In the genomic region with DNA sequence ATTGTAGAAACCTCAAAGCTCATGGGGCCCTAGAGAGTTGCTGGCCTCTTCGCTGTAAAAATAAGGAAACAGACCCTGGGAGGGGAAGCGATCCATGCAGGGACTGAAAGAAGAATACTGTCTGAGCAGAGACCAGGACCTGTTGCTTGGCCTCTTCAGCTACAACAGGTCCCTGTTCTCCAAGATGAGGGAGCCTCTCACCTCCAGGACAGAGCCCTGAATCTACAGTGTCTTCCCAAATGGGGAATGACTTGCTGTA, we compare ENCODE assay signal across 16 mouse cellular contexts.
DNase-seq lines count a peak whose midpoint lies in the region; ATAC-seq lines count a peak whose summit lies in the region.
"Had no signal": no experiment of that assay in that cellular context is flagged by ENCODE, and none has a peak within 500 bp of the region (broad histone marks: within the 10 kb centered on the region; RNA-seq: fewer than 3 reads in every experiment).

No protein-coding gene starts in this region.

- no peaks in the 10 kb centered on the region for H3K9me3 ChIP-seq in heart, embryonic 16.5 days (replicated peaks; ENCODE audit: control insufficient read depth, low read length)
- H3K9me3 ChIP-seq in neural tube, embryonic 15.5 days (replicated peaks) = no peaks in the 10 kb centered on the region
- no peaks in the 10 kb centered on the region for H3K9me3 ChIP-seq in hindbrain, embryonic 14.5 days (ENCODE audit: control insufficient read depth, low read length)
- no peaks in the 10 kb centered on the region for H3K9me3 ChIP-seq in forebrain, embryonic 13.5 days (replicated peaks)
- H3K9me3 ChIP-seq: forebrain, embryonic 10.5 days; hindbrain, embryonic 10.5 days; intestine, embryonic 15.5 days; liver, embryonic 13.5 days had no signal

- no peak overlapping the region for H3K4me2 ChIP-seq in heart, embryonic 16.5 days (ENCODE audit: low read depth, low read length)
- H3K4me2 ChIP-seq in neural tube, embryonic 15.5 days = no peak overlapping the region
- no peak overlapping the region for H3K4me2 ChIP-seq in hindbrain, embryonic 14.5 days (replicated peaks)
- H3K4me2 ChIP-seq in forebrain, embryonic 13.5 days = no peak overlapping the region
- H3K4me2 ChIP-seq: intestine, embryonic 15.5 days; liver, embryonic 13.5 days had no signal

- DNase-seq in heart, postnatal 25 days (ENCODE audit: low spot score) = no peak
- DNase-seq in neural tube, embryonic 10.5 days (ENCODE audit: extremely low spot score, low spot score) = no peak
- no peak for DNase-seq in hindbrain, embryonic 14.5 days (ENCODE audit: low spot score)
- DNase-seq: cerebellum, adult 9-10 months; liver, embryonic 13.5 days; midbrain, embryonic 14.5 days; right cerebral cortex, postnatal 4 days; thymus, adult 2 months had no signal

- H3K9ac ChIP-seq in heart, embryonic 16.5 days (ENCODE audit: low read length) = no peak overlapping the region
- H3K9ac ChIP-seq in neural tube, embryonic 15.5 days (replicated peaks) = no peak overlapping the region
- H3K9ac ChIP-seq in hindbrain, embryonic 14.5 days = no peak overlapping the region
- no peak overlapping the region for H3K9ac ChIP-seq in forebrain, embryonic 13.5 days
- H3K9ac ChIP-seq: intestine, embryonic 15.5 days; liver, embryonic 13.5 days had no signal

- no peak for ATAC-seq in heart, embryonic 16.5 days (replicated peaks; ENCODE audit: extremely low read depth, insufficient read depth, low FRiP score)
- no peak for ATAC-seq in neural tube, embryonic 15.5 days (ENCODE audit: low FRiP score)
- ATAC-seq in granulocyte monocyte progenitor cell, adult 5-6 weeks (replicated peaks; ENCODE audit: poor library complexity, severe bottlenecking) = peak; percentile 62
- no peak for ATAC-seq in hindbrain, embryonic 14.5 days (ENCODE audit: low FRiP score)
- ATAC-seq in forebrain, embryonic 13.5 days = no peak
- ATAC-seq: intestine, embryonic 15.5 days had no signal

- peaks cover 57% of the 10 kb centered on the region for H3K27me3 ChIP-seq in heart, embryonic 16.5 days (ENCODE audit: control insufficient read depth, insufficient read depth, low read length)
- peaks cover 45% of the 10 kb centered on the region for H3K27me3 ChIP-seq in neural tube, embryonic 15.5 days (replicated peaks)
- peaks cover 78% of the 10 kb centered on the region for H3K27me3 ChIP-seq in hindbrain, embryonic 14.5 days (ENCODE audit: control insufficient read depth, insufficient read depth, low read length)
- H3K27me3 ChIP-seq in forebrain, embryonic 13.5 days = peaks cover 68% of the 10 kb centered on the region

- no peak overlapping the region for H3K4me3 ChIP-seq in heart, embryonic 16.5 days (ENCODE audit: low read length)
- H3K4me3 ChIP-seq in neural tube, embryonic 15.5 days (replicated peaks) = no peak overlapping the region
- no peak overlapping the region for H3K4me3 ChIP-seq in hindbrain, embryonic 14.5 days (replicated peaks; ENCODE audit: low read length)
- H3K4me3 ChIP-seq in forebrain, embryonic 13.5 days = no peak overlapping the region
- H3K4me3 ChIP-seq: forebrain, embryonic 10.5 days; hindbrain, embryonic 10.5 days; intestine, embryonic 15.5 days; left cerebral cortex, adult 2 months; liver, embryonic 13.5 days had no signal

- peak overlapping the region; percentile 68 for H3K27ac ChIP-seq in heart, embryonic 16.5 days (ENCODE audit: low read length)
- 0 out of 2 replicates have a peak overlapping the region, but pooled peaks have one; percentile 28 for H3K27ac ChIP-seq in neural tube, embryonic 15.5 days (replicated peaks)
- no peak overlapping the region for H3K27ac ChIP-seq in hindbrain, embryonic 14.5 days
- H3K27ac ChIP-seq in forebrain, embryonic 13.5 days = no peak overlapping the region
- H3K27ac ChIP-seq: forebrain, embryonic 10.5 days; hindbrain, embryonic 10.5 days; intestine, embryonic 15.5 days; left cerebral cortex, adult 2 months; liver, embryonic 13.5 days had no signal

- intact Hi-C loops in heart, postnatal 25 days (cut with DNase I) = no loop called here

- H3K36me3 ChIP-seq in heart, embryonic 16.5 days (ENCODE audit: control insufficient read depth, insufficient read depth) = no peaks in the 10 kb centered on the region
- H3K36me3 ChIP-seq in neural tube, embryonic 15.5 days = no peaks in the 10 kb centered on the region
- H3K36me3 ChIP-seq in hindbrain, embryonic 14.5 days (replicated peaks; ENCODE audit: control insufficient read depth, insufficient read depth) = no peaks in the 10 kb centered on the region
- H3K36me3 ChIP-seq in forebrain, embryonic 13.5 days (ENCODE audit: poor library complexity, severe bottlenecking) = no peaks in the 10 kb centered on the region
- H3K36me3 ChIP-seq: forebrain, embryonic 10.5 days; hindbrain, embryonic 10.5 days; intestine, embryonic 15.5 days; liver, embryonic 13.5 days had no signal

- 49% methylated on average over 2 of the region's 2 CpGs for WGBS in heart, embryonic 16.5 days
- WGBS in neural tube, embryonic 15.5 days = 71% methylated on average over 2 of the region's 2 CpGs
- 72% methylated on average over 2 of the region's 2 CpGs for WGBS in hindbrain, embryonic 14.5 days
- WGBS in forebrain, embryonic 13.5 days = 76% methylated on average over 2 of the region's 2 CpGs

- H3K4me1 ChIP-seq in heart, embryonic 16.5 days (ENCODE audit: control insufficient read depth, insufficient read depth, low read length) = peaks cover 3% of the 10 kb centered on the region
- H3K4me1 ChIP-seq in neural tube, embryonic 15.5 days = peaks cover 21% of the 10 kb centered on the region
- peaks cover 14% of the 10 kb centered on the region for H3K4me1 ChIP-seq in hindbrain, embryonic 14.5 days (replicated peaks; ENCODE audit: control insufficient read depth, insufficient read depth, low read length)
- H3K4me1 ChIP-seq in forebrain, embryonic 13.5 days = peaks cover 15% of the 10 kb centered on the region
- H3K4me1 ChIP-seq: intestine, embryonic 15.5 days; liver, embryonic 13.5 days had no signal

Comparison
In these comparisons a context has a peak if more than half of its experiments do, and no peak if none do; other contexts are left out.
1. H3K27ac ChIP-seq: peak in heart, embryonic 16.5 days (single experiment) and neural tube, embryonic 15.5 days (single experiment); none in hindbrain, embryonic 14.5 days (single experiment) and forebrain, embryonic 13.5 days (single experiment).